Mouse (Mus musculus): ENCODE measurements at regions not wholly inside any gene's neighbourhood (a gene's known extent, or its start where the extent isn't known, plus 50 kb on each side); places are given as distances from the start of the nearest gene placed in this dataset.

DNA sequence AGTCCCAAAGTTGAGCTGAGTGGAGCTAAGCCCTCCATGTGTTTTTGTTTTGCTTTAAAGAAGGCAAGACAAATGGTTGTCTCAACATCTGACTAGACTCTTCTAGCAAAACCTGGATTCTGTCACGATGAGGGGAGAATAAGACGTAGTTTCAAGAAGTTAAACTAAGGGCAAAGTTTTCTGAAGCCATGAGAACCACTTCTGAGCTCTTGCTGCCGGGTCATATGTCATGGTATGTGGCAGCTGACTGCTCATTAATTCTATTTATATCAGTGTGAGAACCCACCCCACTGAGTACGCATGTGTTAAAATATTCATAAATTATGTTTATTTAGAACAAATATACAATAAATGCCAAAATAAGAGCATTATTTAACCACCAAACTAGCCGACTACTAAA, 58.4 kb upstream of the Etaa1 start:
- DNase-seq (ENCODE audit: low spot score): no peak

DNA sequence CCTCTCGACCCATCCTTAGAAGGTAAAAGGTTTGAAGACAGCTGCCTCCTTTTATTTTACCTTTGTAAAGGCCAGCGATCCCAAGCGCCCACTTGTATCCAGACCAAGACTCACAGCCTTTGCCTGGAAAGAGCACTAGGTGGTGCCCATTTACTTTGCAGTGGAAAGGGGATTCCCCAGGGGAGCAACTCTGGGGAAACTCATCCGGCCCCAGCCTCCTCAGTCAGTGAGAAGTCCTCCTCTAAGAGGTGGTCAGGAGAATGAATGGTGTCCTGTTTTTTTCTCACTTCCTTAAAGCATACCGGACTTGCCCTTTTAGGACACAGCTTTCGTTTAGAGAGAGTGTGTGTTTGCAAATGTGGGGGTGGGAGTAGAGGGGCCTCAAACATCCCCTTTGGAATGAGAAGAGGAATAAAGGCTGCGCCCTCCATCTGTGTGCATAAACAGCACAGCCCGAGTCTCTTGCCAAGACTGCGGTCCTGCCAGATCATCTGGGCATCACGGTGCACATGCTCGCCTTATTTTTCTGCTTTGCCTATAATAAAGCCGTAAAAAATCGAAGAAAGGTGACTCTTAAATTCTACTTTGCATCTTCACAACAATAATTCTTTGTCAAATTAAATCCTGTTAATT, 57.5 kb upstream of the Etaa1 start:
- DNase-seq (ENCODE audit: low spot score): no peak

DNA sequence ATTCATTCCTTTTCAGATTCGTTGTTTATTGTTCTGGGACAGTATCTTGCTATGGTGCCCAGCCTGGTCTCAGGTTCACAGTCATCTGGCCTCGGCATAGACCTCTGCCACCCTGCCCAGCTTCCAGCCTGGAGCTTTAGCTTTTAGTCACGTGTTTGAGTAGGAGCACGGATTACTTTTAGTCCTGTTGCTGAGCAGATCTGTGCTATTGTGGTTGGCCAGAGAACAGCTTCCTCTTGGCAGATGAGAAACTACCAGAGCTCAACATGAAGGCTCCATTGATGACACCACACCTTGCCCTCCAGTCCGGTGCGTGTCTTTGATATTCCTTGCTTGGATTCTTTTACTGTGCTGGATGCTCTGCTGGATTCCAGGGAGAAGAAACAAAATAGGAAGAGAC, 54.5 kb upstream of the Etaa1 start:
- no peak for DNase-seq (ENCODE audit: low spot score)
